Mouse (Mus musculus): ENCODE data around the gene Prr12.

DNA sequence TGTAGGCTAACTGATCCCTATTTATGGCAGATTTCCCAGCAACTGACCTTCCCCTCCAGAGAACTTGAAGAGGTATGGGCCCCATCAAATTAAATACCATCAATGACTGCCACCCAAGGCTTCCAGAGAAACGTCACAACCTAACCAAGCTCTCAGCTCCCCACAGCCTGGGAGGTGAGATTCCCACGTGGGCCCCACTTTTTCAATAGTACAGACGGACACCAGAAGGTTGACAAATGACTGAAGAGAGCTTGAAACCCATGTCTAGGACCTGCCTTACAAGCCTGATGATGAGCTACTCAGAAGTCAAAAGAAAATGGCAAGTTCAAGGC, 67.9 kb downstream of the Prr12 start:
- no peak for TF ChIP-seq CTCF (IDR thresholded peaks at IDR 0.05; ENCODE audit: low read depth)
- TF ChIP-seq EP300 (IDR thresholded peaks at IDR 0.05; ENCODE audit: low read depth), result no peak

Data from heart, postnatal 0 days (tissue).